Mouse (Mus musculus) gastrocnemius, adult 18-20 months (tissue): ENCODE results near the gene Krtap4-2. TPM values are rescaled to one million over a fixed set of nuclear protein-coding genes. Genes with fewer than 3 reads are reported as not detected.
"Not testable (repeated sequence)": the region's sequence is repeated elsewhere in the genome, so short reads cannot be mapped to it uniquely, and the experiment has no call there.

Source experiments
- DNase-seq: peaks from one replicate; pipeline ENCODE4 v3.0.0; 2021; ENCODE audit warnings: low spot score
- long read RNA-seq, 2 experiments: library from polyadenylated mRNA; stranded (forward); transcript quantifications; one replicate each; pipeline ENCODE4 v2.0.0; 2021
- total RNA-seq, 2 experiments: library from RNA; stranded (reverse); gene quantifications; 2 replicates each; pipeline ENCODE4 v1.2.3; 2021

The Krtap4-2 gene
- not detected for total RNA-seq
- long read RNA-seq, experiment 1: 0 reads
- long read RNA-seq, experiment 2: 0 reads

GRCm38 (mm10) chr11:99634653-99635134 is at the start of gene Krtap4-2:
Gene Krtap4-2, minus strand, starts transcription at chr11:99635084.
- no peak for DNase-seq

GRCm38 (mm10) chr11:99683481-99683880 is 48.6 kb upstream of the Krtap4-2 start:
- DNase-seq: no peak

- no peak for DNase-seq
Observed at GRCm38 (mm10) chr11:99665860-99666259, 31.0 kb upstream of the Krtap4-2 start, which contains the start of gene Krtap4-6. Gene Krtap4-6, minus strand, starts transcription at chr11:99665960.

GRCm38 (mm10) chr11:99662802-99663201 is 27.9 kb upstream of the Krtap4-2 start:
- DNase-seq: no peak

- DNase-seq: no peak
Observed at GRCm38 (mm10) chr11:99659256-99659655, 24.4 kb upstream of the Krtap4-2 start.

GRCm38 (mm10) chr11:99658467-99659010 is 23.7 kb upstream of the Krtap4-2 start, which contains the start of gene Gm11563:
Gene Gm11563, minus strand, starts transcription at chr11:99658960.
- not testable (repeated sequence) for DNase-seq

DNA sequence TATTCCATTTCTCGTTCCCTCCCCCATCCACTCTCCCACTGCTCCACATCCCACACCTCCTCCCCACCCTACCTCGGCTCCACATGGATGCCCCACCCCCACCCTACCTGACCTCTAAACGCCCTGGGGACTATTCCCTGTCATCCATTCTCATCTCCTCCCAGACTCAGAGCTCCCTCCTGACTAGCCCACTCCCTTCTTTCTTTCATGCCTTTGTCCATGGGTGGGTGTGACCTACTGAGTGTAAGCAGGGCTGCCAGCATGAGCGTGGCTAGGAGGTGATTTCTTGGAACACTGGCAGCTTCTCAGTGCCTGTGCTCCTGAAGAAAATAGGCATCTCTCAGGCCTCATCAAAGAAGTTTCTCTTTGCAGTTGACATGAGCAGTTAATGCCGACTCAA is 22.2 kb upstream of the Krtap4-2 start:
- DNase-seq: no peak

- no peak for DNase-seq
Observed at GRCm38 (mm10) chr11:99650136-99650535, 15.3 kb upstream of the Krtap4-2 start, which contains the start of gene Gm11555. Gene Gm11555, minus strand, starts transcription at chr11:99650236.

DNA sequence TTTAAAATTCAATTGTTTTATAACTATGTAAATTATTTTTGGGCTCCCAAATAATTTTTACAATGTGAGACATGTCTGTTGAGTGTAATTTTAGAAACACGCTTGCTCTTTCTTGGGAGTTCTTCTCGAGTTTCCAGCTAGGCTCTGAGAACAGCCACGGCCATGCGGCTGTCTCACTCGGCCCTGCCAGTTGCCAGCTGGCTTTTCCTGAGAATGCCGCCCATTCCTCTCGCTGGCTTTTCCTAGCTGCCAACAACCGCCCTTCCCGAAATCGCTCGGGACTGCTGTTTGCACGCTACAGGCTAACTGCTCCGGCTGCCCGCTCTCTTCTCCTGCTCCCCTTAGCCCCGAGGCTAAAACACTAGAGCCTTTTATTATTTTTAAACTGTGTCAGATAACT is 11.6 kb upstream of the Krtap4-2 start:
- DNase-seq: no peak

DNA sequence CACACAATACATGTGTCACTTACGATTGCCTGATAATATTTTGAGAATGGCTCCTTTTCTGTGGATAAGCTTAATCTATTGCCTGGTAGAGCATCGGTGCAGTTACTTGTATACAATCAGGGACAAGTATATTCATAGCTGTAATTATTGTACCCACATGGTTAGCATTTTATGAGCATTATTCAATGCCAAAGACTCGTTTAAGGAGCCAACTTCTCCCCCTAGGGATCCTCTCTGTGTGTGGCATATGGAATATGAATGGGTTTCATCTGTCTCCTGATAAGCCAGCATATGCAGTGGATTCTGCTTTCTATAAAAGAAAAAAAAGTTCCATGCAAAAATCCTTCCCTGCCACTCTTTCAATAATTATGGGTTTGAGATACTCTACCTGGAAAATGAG is 9.5 kb upstream of the Krtap4-2 start:
- no peak for DNase-seq

DNA sequence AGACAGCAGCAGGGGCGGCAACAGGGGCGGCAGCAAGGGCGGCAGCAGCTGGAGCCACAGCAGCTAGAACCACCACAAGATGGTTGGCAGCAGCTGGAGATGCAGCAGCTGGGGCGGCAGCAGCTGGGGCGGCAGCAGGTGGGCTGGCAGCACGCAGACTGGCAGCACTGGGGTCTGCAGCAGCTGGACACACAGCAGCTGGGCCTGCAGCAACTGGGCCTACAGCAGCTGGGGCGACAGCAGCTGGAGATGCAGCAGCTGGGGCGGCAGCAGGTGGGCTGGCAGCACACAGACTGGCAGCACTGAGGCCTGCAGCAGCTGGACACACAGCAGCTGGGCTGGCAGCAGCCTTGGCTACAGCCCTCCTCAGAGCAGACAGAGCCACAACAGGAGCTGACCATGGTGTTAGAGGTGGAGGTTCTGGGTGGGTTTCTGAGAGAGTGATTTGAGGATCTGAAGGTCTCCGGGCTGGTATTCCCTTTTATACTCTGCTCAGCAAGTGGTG is 8.8 kb upstream of the Krtap4-2 start, which contains the start of gene Krtap4-7:
TSS of gene Krtap4-7 (minus strand) at position 455 of the 505 bp plus-strand sequence.
- DNase-seq: not testable (repeated sequence)

- no peak for DNase-seq
Observed at GRCm38 (mm10) chr11:99640926-99641325, 6.0 kb upstream of the Krtap4-2 start.

- DNase-seq: no peak
Observed at GRCm38 (mm10) chr11:99637086-99637485, 2.2 kb upstream of the Krtap4-2 start.

- DNase-seq: no peak
Observed at GRCm38 (mm10) chr11:99633293-99633692, 1.6 kb downstream of the Krtap4-2 start.

GRCm38 (mm10) chr11:99630890-99631289 is 4.0 kb downstream of the Krtap4-2 start:
- DNase-seq: no peak

- DNase-seq: no peak
Observed at GRCm38 (mm10) chr11:99628138-99628537, 6.7 kb downstream of the Krtap4-2 start, which contains the start of gene Krtap4-1. Gene Krtap4-1, minus strand, starts transcription at chr11:99628238.

GRCm38 (mm10) chr11:99620335-99620734 is 14.5 kb downstream of the Krtap4-2 start, which contains the start of gene Gm11562:
Gene Gm11562, minus strand, starts transcription at chr11:99620435.
- DNase-seq: no peak

- no peak for DNase-seq
Observed at GRCm38 (mm10) chr11:99614796-99615363, 20.0 kb downstream of the Krtap4-2 start, which contains the start of gene Krtap2-4. Gene Krtap2-4, minus strand, starts transcription at chr11:99614846.

- DNase-seq: not testable (repeated sequence)
Observed at GRCm38 (mm10) chr11:99610089-99610488, 24.8 kb downstream of the Krtap4-2 start, which contains the start of gene Gm11937. Gene Gm11937, minus strand, starts transcription at chr11:99610189.

DNA sequence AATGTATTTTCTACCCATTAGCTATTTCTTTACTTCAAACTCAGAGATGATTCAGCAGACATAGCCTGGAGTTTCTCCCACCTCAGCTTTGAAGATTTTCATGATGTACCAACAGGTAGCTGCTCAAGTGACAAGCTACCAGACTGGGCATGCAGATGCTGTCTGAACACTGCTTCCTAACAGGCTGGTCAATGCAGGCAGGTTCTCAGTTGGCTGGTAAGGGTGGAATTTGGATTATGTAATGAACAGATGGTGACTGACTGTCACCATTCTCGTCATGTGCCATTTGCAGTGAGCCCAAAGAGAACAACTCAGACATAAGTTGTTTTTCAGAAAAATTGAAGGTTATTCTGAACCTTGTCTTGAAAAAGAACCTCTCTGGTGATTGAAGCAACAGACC is 25.8 kb downstream of the Krtap4-2 start:
- no peak for DNase-seq

- DNase-seq: not testable (repeated sequence)
Observed at GRCm38 (mm10) chr11:99603208-99603607, 31.7 kb downstream of the Krtap4-2 start, which contains the start of gene Gm11938. Gene Gm11938, minus strand, starts transcription at chr11:99603308.

DNA sequence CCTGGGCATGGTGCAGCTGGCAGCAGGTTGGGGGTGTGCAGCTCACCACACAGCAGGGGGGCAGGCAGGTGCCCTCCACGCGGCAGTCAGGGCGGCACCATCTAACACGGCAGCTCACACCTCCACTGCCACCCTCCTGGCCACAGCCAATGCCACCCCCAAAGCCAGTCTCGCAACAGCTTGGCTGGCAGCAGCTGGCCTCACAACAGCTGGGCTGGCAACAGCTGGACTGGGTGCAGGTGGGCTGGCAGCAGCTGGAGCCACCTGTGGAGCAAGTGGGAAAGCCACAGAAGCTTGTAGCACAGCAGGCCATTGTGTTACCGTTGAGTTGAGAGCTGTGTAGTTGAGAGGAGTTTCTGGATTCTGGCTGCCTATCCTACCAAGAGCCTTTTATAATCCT is 37.1 kb downstream of the Krtap4-2 start, which contains the start of gene Krtap9-3:
TSS of gene Krtap9-3 (minus strand) at position 364 of the 400 bp plus-strand sequence.
- not testable (repeated sequence) for DNase-seq
